Mouse (Mus musculus) neural tube, embryonic 15.5 days (tissue): Measurements from ENCODE around the gene Dicer1. TPM values are rescaled to one million over a fixed set of nuclear protein-coding genes. Genes with fewer than 3 reads are reported as not detected.
"Not testable (repeated sequence)": the region's sequence is repeated elsewhere in the genome, so short reads cannot be mapped to it uniquely, and the experiment has no call there.

Experiments
- ATAC-seq: fragments of 200-750 bp; cut with Nextera tagmentation; 2 replicates; pipeline ENCODE4 v1.8.0; 2017; ENCODE audit warnings: mild to moderate bottlenecking, moderate TSS enrichment, moderate library complexity; ENCODE audit not compliant: low FRiP score
- H3K27ac ChIP-seq: fragments of 300-500 bp; sonication (generic); replicated peaks from 2 replicates; pipeline ENCODE4 v1.5.1; 2015; ENCODE audit warnings: mild to moderate bottlenecking, inconsistent platforms
- H3K27me3 ChIP-seq: fragments of 300-500 bp; sonication (generic); replicated peaks from 2 replicates; pipeline ENCODE4 v1.6.1; 2015; ENCODE audit warnings: inconsistent platforms
- H3K36me3 ChIP-seq: fragments of 300-500 bp; sonication (generic); 2 replicates; pipeline ENCODE4 v1.6.1; 2015; ENCODE audit warnings: inconsistent platforms
- H3K4me1 ChIP-seq: fragments of 300-500 bp; sonication (generic); 2 replicates; pipeline ENCODE4 v1.6.1; 2015; ENCODE audit warnings: inconsistent platforms
- H3K4me2 ChIP-seq: fragments of 300-500 bp; sonication (generic); 2 replicates; pipeline ENCODE4 v1.6.1; 2015; ENCODE audit warnings: inconsistent platforms, mild to moderate bottlenecking, moderate library complexity
- H3K4me3 ChIP-seq: fragments of 300-500 bp; sonication (generic); replicated peaks from 2 replicates; pipeline ENCODE4 v1.5.1; 2015; ENCODE audit warnings: mild to moderate bottlenecking, inconsistent platforms
- H3K9ac ChIP-seq: fragments of 300-500 bp; sonication (generic); replicated peaks from 2 replicates; pipeline ENCODE4 v1.6.1; 2015; ENCODE audit warnings: mild to moderate bottlenecking, inconsistent platforms
- H3K9me3 ChIP-seq: fragments of 300-500 bp; sonication (generic); replicated peaks from 2 replicates; pipeline ENCODE4 v1.6.1; 2016; ENCODE audit warnings: inconsistent platforms
- WGBS: fragments of 180-500 bp; shearing (Covaris S2); methylation state at CpG from one replicate; pipeline ENCODE4 v1.1.7; 2015; ENCODE audit warnings: mixed read lengths; 5-methylcytosine and 5-hydroxymethylcytosine counted together
- polyA plus RNA-seq: library from polyadenylated mRNA; unstranded; fragments of >200 nt; fragmentation: Nextera tagmentation; extraction: Ambion mirVana; gene quantifications from 2 replicates; pipeline ENCODE4 v1.2.1, GENCODE M21; 2015

Dicer1 gene
- polyA plus RNA-seq, 1 experiment from 2014 or later, result 34.5 TPM

GRCm38 (mm10) chr12:104738931-104739330 is 12.8 kb downstream of the Dicer1 start:
- WGBS, result 20% methylated on average over 3 of the region's 3 CpGs
- H3K4me1 ChIP-seq, result peaks cover 49% of the 10 kb centered on the region

GRCm38 (mm10) chr12:104738446-104738845 is 13.3 kb downstream of the Dicer1 start:
- WGBS, result 40% methylated on average over 9 of the region's 9 CpGs
- Histone ChIP-seq H3K27ac (no peak overlapping the region), H3K9ac (no peak overlapping the region), H3K4me1 (peaks cover 46% of the 10 kb centered on the region), H3K36me3 (no peaks in the 10 kb centered on the region), H3K9me3 (no peaks in the 10 kb centered on the region), H3K4me2 (no peak overlapping the region), H3K27me3 (no peaks in the 10 kb centered on the region), H3K4me3 (no peak overlapping the region)
- ATAC-seq, result no peak

More at GRCm38 (mm10) chr12:104738931-104739330, 12.8 kb downstream of the Dicer1 start:
- no peaks in the 10 kb centered on the region for H3K36me3 ChIP-seq
- H3K27ac ChIP-seq, result no peak overlapping the region
- H3K4me2 ChIP-seq, result no peak overlapping the region
- H3K4me3 ChIP-seq, result no peak overlapping the region
- no peak for ATAC-seq
- no peaks in the 10 kb centered on the region for H3K27me3 ChIP-seq
- no peaks in the 10 kb centered on the region for H3K9me3 ChIP-seq
- no peak overlapping the region for H3K9ac ChIP-seq

DNA sequence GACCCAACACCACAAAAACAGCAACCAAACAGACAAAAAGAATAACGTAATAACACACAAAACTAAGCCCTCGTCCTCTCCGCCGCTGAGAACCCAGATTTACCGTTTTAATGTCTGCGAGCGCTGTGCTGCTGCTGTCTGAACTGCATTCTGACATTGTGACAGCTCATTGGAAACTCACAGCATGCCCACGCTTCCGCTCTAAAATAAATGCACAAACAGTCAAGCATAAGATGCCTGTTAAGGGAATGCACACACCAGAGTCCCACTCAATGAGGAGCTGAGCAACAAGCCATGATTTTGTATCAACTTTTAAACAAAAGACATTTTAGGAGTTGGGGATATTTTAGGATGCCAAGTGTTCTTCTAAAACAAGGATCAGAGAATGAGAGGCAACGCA is 14.1 kb downstream of the Dicer1 start:
- Histone ChIP-seq H3K27me3 (no peaks in the 10 kb centered on the region), H3K36me3 (no peaks in the 10 kb centered on the region), H3K27ac (no peak overlapping the region), H3K9ac (no peak overlapping the region), H3K4me2 (no peak overlapping the region), H3K4me1 (peaks cover 39% of the 10 kb centered on the region), H3K4me3 (no peak overlapping the region), H3K9me3 (no peaks in the 10 kb centered on the region)
- no peak for ATAC-seq
- WGBS, result 34% methylated on average over 10 of the region's 10 CpGs

GRCm38 (mm10) chr12:104735993-104736395 is 15.8 kb downstream of the Dicer1 start:
- Histone ChIP-seq H3K9ac (no peak overlapping the region), H3K4me2 (no peak overlapping the region), H3K27ac (no peak overlapping the region), H3K4me3 (no peak overlapping the region), H3K36me3 (peaks cover 4% of the 10 kb centered on the region; the same call in 1 of the 2 replicates), H3K4me1 (peaks cover 30% of the 10 kb centered on the region), H3K9me3 (no peaks in the 10 kb centered on the region), H3K27me3 (no peaks in the 10 kb centered on the region)
- 0 out of 2 replicates have a peak, but pooled peaks have one; percentile 11 for ATAC-seq
- 15% methylated on average over 3 of the region's 3 CpGs for WGBS

GRCm38 (mm10) chr12:104733165-104733564 is 18.6 kb downstream of the Dicer1 start:
- H3K36me3 ChIP-seq, result peaks cover 26% of the 10 kb centered on the region
- ATAC-seq, result no peak
- H3K27me3 ChIP-seq, result no peaks in the 10 kb centered on the region
- H3K4me3 ChIP-seq, result no peak overlapping the region
- H3K9me3 ChIP-seq, result no peaks in the 10 kb centered on the region
- peaks cover 20% of the 10 kb centered on the region for H3K4me1 ChIP-seq
- no peak overlapping the region for H3K27ac ChIP-seq
- H3K9ac ChIP-seq, result no peak overlapping the region
- H3K4me2 ChIP-seq, result no peak overlapping the region

- Histone ChIP-seq H3K27ac (no peak overlapping the region), H3K4me1 (peaks cover 9% of the 10 kb centered on the region), H3K27me3 (no peaks in the 10 kb centered on the region), H3K9me3 (no peaks in the 10 kb centered on the region), H3K9ac (no peak overlapping the region), H3K36me3 (peaks cover 38% of the 10 kb centered on the region), H3K4me2 (no peak overlapping the region), H3K4me3 (no peak overlapping the region)
- ATAC-seq, result no peak
- whole genome bisulfite sequencing, result 15% methylated on average over 3 of the region's 3 CpGs
Measured at GRCm38 (mm10) chr12:104731782-104732181, 20.0 kb downstream of the Dicer1 start.

DNA sequence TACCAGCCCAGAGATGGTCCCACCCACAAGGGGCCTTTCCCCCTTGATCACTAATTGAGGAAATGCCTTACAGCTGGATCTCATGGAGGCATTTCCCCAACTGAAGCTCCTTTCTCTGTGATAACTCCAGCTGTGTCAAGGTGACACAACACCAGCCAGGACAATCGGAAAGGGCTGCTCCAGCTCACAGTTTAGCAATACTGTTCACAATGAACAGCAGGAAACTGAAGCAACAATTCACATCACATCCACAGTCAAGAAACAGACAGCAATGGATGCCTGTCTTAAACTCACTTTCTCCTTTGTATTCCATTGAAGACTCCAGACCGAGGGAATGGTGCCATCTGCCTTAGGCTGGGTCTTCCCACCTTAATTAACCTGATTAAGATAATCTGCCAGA is 25.3 kb downstream of the Dicer1 start:
- H3K4me2 ChIP-seq, H3K4me1 ChIP-seq, ATAC-seq, H3K27ac ChIP-seq, H3K9me3 ChIP-seq, H3K9ac ChIP-seq, H3K27me3 ChIP-seq, H3K4me3 ChIP-seq: not testable (repeated sequence)
- H3K36me3 ChIP-seq, result peaks cover 72% of the 10 kb centered on the region
- WGBS, result 77% methylated on average over 2 of the region's 2 CpGs

GRCm38 (mm10) chr12:104722056-104722455 is 29.7 kb downstream of the Dicer1 start:
- Histone ChIP-seq H3K4me3 (no peak overlapping the region), H3K4me2 (no peak overlapping the region), H3K4me1 (peaks cover 25% of the 10 kb centered on the region), H3K9me3 (no peaks in the 10 kb centered on the region), H3K27me3 (no peaks in the 10 kb centered on the region), H3K36me3 (peaks cover 43% of the 10 kb centered on the region), H3K27ac (no peak overlapping the region), H3K9ac (no peak overlapping the region)
- ATAC-seq, result no peak
- 93% methylated on average over 10 of the region's 10 CpGs for WGBS

- Histone ChIP-seq H3K27ac (peak overlapping the region; percentile 41; the same call in 1 of the 2 replicates), H3K9ac (no peak overlapping the region), H3K27me3 (no peaks in the 10 kb centered on the region), H3K4me3 (no peak overlapping the region), H3K4me1 (peaks cover 25% of the 10 kb centered on the region), H3K36me3 (peaks cover 36% of the 10 kb centered on the region), H3K9me3 (no peaks in the 10 kb centered on the region), H3K4me2 (no peak overlapping the region)
- WGBS, result 35% methylated on average over 3 of the region's 3 CpGs
- ATAC-seq, result no peak
Measured at GRCm38 (mm10) chr12:104721011-104721410, 30.7 kb downstream of the Dicer1 start.

DNA sequence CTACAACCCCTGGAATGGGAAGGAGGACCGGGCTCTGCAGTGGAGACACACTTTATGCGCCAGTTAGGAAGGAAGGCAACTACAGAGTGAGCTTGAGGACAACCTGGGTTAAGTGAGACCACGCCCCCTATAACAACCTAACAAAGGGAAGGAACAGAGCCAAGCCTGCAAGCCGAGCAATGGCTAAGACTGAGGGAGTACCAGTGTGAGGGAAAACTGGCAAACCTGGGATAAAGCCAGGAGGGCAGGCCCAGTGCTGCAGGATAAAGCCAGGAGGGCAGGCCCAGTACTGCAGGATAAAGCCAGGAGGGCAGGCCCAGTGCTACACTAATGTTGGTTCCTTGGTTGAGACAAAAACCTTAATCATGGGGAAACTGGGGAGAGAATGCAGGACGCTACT is 32.8 kb downstream of the Dicer1 start:
- H3K9me3 ChIP-seq, result no peaks in the 10 kb centered on the region
- no peak overlapping the region for H3K9ac ChIP-seq
- no peak overlapping the region for H3K4me2 ChIP-seq
- no peaks in the 10 kb centered on the region for H3K27me3 ChIP-seq
- no peak overlapping the region for H3K27ac ChIP-seq
- ATAC-seq, result no peak
- peaks cover 30% of the 10 kb centered on the region for H3K36me3 ChIP-seq
- H3K4me3 ChIP-seq, result no peak overlapping the region
- peaks cover 25% of the 10 kb centered on the region for H3K4me1 ChIP-seq
- 68% methylated on average over 5 of the region's 5 CpGs for WGBS

- Histone ChIP-seq H3K27ac (no peak overlapping the region), H3K4me3 (no peak overlapping the region), H3K9ac (no peak overlapping the region), H3K27me3 (no peaks in the 10 kb centered on the region), H3K4me2 (no peak overlapping the region), H3K4me1 (peaks cover 25% of the 10 kb centered on the region), H3K9me3 (no peaks in the 10 kb centered on the region), H3K36me3 (peaks cover 34% of the 10 kb centered on the region)
- WGBS, result 89% methylated on average over 5 of the region's 5 CpGs
- no peak for ATAC-seq
Measured at GRCm38 (mm10) chr12:104716409-104716808, 35.3 kb downstream of the Dicer1 start.

DNA sequence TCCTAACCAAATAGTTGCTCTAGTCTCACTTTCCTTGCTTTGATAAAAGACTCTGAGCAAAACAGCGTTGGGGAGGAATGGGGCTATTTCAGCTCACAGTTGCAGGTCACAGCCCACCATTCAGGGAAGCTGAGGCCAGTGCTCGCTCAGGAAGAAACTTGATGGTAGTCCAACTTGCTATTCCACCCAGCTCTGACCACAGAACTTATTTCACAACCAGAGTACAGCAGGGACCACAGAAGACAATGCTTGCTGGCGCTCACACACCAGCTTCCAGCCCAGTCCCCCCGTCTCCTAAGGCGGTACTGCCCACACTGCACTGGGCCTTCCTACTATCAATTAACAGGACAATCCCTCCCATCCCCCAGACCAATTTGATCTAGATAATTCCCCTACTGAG is 36.3 kb downstream of the Dicer1 start:
- no peak overlapping the region for H3K9ac ChIP-seq
- H3K27me3 ChIP-seq, result no peaks in the 10 kb centered on the region
- H3K36me3 ChIP-seq, result peaks cover 39% of the 10 kb centered on the region
- WGBS, result 84% methylated on average over 5 of the region's 5 CpGs
- no peaks in the 10 kb centered on the region for H3K9me3 ChIP-seq
- no peak overlapping the region for H3K4me3 ChIP-seq
- ATAC-seq, result no peak
- H3K4me1 ChIP-seq, result peaks cover 20% of the 10 kb centered on the region
- H3K27ac ChIP-seq, result no peak overlapping the region
- H3K4me2 ChIP-seq, result no peak overlapping the region

DNA sequence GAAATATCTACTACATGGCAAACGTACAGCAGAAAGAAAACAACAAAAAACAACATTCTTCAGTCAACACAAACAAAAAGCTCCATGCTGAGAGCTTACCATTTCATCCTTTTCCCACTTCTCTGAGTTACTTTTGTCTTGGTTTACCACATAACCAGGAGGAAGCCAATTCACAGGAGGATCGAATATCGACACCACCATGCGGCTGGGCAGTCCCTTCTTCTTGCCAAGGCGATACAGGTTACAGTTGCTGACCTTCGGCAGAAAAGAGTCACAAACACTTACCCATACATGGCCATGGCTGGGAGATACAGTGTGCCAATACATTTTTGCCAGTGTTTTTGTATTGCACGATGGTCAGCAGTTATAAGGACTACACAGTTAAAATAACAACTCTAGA is 51.5 kb downstream of the Dicer1 start:
- no peak overlapping the region for H3K4me3 ChIP-seq
- no peak overlapping the region for H3K27ac ChIP-seq
- no peak overlapping the region for H3K9ac ChIP-seq
- no peaks in the 10 kb centered on the region for H3K9me3 ChIP-seq
- H3K36me3 ChIP-seq, result peaks cover 68% of the 10 kb centered on the region
- ATAC-seq, result no peak
- H3K27me3 ChIP-seq, result no peaks in the 10 kb centered on the region
- WGBS, result 79% methylated on average over 7 of the region's 7 CpGs
- no peak overlapping the region for H3K4me2 ChIP-seq
- H3K4me1 ChIP-seq, result no peaks in the 10 kb centered on the region
